Mouse (Mus musculus): Measurements from ENCODE around the gene Lypd5. TPM values are rescaled to one million over a fixed set of nuclear protein-coding genes. Genes with fewer than 3 reads are reported as not detected.

The Lypd5 gene
- not detected for total RNA-seq (2021)
- long read RNA-seq, experiment 1, result 0 reads
- long read RNA-seq, experiment 2, result 0 reads

DNA sequence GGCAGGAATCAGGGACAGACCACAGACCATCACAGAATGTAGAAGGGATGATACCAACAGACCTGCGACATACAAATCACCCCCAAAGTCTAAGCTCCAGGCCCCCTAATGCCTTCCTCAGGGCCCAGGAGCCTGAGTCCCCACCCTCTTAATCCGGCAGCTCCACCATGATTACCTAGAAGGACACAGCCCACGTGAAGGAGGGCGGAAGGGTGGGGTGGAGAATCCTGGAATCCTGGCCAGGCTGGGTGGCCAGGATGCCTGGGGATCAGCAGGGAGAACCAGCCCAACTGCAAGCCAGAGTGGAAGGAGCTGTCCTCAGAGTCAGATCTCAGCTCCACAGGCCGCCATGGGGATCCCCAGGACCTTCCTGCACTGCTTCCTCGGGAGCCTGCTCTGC, at the start of gene Lypd5:
Gene Lypd5, plus strand, starts transcription at position 301 of the 400 bp plus-strand sequence.
- DNase-seq (ENCODE audit: low spot score), result no peak

DNA sequence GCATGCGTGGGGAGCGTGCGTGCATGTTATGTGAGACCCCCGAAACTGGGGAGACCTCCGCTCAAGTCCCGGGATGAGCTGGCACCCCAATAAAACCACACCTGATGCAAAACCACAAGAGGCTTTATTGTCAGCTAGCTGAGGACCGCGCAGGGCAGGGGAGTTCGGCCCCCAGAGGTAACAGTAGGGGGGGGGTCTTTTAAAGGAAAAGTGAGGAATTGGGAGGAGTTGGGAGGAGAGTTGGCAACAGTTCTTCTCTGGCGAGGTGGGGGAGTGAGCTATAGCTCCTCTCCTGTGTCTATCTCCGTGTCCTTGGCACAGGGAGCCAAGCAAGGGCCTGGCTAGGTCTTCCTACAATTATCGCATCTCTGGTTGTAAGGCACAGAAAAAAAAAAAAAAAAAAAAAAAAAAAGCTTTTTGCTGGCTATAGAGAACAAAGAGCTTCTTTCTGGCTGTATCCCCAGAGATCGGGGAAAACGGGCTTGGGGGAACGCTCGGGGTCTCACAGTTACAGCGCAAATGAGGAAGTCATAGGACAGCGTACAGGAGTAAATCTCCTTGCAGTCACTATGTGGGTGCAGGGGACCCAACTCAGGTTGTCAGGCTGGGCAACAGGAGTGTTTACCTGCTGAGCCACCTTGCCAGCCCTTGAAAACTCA, 49.0 kb upstream of the Lypd5 start:
- DNase-seq (ENCODE audit: low spot score), result peak; percentile 14

DNA sequence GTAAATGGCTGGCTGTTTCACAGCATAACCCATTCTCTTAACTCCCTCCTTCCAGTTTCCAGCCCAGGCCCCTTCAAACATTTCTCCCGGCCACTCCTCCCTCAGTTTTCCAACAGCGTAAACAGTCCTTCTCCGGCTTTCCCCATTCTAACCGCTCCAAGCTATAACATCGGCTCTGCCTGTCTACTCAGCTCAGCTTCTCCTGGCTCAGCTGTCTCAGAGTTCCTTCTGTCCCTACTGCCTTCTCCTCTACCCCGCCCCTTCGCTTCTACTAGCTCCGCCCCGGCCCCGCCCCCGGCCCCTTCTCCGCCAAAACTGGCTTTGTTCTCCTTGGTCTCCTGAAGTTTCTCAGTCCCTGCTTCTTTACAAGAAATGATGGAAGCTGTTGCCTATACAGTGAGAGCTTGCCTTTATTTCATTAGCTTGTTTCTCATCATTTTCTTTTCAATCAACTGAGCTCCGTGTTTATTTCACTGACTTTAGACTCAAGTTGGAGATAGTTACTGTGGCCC, 48.2 kb upstream of the Lypd5 start, which contains the start of gene Zfp61:
Gene Zfp61, minus strand, starts transcription at position 462 of the 512 bp plus-strand sequence.
- peak; percentile 21 for DNase-seq (ENCODE audit: low spot score)

DNA sequence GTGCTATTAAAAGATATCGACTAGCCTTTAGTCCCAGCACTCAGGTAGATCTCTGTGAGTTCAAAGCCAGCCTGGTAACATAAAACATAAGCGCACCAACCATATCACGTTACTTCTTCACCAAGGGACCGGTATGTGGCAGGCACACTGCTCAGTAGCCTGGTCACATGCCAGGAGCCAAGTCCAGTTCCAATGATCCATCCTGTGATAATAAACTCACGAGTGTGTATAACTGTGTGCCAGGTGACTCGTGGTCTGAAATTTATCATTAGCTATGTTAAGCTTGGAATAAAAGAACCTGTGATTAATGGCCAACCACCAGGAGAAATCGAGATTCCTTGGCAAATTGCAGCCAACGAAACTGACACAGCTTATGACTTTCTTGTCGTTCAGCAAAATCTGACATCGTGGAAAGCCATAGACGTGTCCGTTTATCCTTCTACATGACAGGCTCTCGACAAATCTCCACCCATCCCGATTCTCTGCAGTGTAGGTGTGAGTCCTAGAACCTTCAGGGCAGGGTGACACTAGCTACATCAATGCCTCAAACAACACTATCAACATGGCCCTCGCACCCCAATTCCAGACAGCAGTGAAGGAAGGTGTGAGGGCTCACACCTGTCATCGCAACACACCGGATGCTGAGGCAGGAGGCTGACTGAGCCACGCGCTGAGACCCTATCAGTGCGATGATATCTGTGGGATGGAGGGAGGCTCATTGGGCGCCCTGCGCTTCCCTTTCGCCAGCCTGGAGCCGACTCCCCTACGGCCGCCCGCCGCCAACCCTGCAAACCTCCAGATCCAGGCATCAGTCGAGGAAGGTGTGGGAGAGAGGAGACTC, 33.0 kb upstream of the Lypd5 start:
- DNase-seq (ENCODE audit: low spot score), result no peak

DNA sequence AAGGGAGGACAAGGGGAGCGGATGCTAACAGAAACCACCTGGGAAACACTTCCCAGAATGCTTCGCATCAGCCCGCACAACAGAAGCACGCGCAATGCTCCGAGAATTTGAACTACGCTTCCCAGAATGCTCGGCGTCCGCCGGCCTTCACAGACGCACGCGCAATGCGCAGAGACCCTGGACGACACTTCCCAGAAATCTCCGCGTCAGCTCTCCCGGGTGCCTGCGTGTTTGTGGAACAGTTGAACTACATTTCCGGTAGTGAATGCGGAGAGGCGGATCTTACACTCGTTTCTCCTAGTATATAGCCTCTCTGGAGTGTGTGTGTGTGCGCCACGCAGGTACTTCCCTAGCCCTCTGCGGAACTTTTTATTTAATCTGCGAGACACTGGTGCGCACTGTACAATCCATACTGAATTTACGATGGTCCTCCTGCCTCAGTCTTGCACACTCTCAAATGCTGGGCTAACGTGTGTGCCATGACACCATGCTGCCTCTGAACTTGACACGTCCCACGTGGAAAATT, 32.4 kb upstream of the Lypd5 start, which contains the start of gene Zfp94:
Gene Zfp94, minus strand, starts transcription at position 100 of the 526 bp plus-strand sequence.
- peak; percentile 96 for DNase-seq (ENCODE audit: low spot score)

DNA sequence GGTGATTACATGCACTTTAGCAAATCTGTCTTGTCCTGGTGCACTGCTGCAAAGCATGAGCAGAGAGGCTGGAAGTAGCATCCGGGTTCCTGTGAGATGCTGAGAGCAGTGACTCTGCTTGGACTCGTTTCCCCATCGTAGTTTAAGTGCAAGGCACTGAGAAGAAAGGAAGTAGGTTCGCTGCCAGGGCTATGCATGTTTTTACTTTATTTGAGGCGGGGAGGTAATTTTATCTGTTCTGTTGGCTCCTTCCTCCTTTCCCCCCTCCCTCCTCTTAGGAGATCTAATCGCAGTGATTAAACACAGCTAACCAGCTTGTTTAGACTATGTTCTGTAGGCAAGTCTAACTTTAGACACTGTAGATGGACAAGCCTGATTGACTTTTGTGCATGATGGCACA, 30.1 kb upstream of the Lypd5 start:
- DNase-seq (ENCODE audit: low spot score), result no peak

DNA sequence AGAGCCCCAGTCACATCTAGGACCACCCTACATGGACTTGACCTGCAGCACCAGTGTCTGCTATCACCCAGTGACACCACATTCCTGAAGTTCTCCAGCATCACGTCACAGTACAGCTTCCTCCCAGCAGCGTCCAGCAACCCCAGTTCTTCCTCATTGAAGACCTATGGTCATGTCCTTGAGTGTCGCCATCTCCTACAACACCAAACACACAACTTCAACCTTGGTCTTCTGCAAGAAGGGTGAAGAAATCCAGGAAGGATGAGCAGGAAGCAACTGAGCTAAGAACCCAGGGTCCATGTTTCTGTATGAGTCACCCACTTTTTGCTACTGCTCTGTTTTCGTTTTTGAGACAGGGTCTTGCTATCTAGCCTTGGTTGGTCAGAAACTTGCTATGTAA, 26.4 kb upstream of the Lypd5 start:
- DNase-seq (ENCODE audit: low spot score), result no peak

DNA sequence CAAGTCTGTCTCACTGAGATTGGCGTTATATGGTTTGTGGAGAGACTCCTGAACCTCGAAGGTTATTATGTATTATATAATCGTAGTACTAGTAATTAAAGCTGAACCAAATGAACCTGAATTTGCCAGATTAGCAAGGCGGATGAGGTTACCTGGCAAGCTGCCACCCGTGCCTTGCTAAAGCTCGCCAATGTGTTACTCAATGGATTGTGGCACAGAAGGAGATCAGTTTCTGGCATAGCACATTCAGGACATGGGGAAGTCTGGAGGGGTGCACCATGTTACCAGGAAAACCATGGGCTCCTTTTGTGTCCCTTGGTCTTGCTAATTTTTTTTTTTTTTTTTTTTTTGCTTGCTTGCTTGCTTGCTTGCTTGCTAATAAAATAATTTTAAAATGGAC, 23.8 kb upstream of the Lypd5 start:
- no peak for DNase-seq (ENCODE audit: low spot score)

DNA sequence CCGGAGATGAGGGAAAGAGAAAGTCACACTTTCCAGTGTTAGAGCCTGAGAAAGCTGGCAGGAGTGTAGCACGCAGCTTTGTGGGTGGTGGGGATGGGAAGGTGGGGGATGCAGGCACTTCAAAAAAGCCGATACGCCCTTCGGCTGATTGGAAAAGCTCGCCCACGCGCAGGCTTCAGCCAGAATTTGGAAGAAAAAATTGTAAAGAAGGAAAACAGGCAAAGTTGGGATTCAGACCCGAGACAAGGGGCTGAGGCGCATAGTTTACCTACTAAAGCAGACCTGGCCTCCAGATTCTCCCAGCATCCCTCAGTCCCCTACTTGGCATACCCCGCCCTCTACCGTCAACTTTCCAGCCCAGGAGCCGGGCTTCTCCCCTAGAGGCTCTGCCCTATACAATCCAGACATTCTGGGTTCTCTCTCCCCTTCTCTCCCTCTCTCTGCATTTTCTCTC, 23.3 kb upstream of the Lypd5 start:
- no peak for DNase-seq (ENCODE audit: low spot score)

DNA sequence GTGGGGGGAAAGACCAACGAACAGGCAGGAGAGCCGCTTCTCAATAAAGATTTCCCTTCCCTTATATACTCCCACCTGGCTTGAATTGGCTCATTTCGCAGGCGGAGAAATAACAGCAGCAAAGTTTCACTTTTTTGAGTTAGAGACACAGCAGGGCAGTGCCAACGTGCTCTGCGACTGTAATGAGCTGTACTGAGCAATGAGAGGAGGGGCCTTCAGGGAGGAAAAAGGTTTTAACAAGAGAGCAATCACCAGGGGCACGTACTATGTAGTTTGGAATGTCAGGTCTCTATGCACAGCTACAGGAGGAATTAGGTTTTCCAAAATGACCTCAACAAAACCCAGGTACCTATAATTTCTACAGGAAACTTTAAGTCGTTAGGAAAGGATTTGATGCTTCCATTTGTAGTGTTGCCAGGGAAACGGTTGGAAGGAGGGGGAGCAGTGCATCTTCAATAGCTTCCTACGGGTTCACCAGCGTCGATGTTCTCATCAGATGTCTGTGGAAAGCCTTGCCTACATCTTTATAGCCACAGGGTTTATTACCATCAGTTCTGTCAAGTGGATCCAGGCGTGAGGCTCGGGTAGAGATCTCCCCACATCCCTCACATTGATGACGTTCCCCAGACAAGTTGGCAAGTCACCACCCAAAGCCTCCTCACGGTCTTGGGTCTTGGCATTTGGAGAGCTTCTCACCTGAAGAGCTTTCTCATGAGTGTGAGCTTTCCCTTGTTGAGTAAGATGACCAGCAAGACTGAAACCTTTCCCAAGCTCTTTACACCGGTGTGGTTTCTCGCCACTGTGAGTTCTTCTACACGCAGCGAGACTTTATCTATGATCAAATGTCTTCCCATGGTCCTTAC, 22.5 kb upstream of the Lypd5 start:
- no peak for DNase-seq (ENCODE audit: low spot score)

DNA sequence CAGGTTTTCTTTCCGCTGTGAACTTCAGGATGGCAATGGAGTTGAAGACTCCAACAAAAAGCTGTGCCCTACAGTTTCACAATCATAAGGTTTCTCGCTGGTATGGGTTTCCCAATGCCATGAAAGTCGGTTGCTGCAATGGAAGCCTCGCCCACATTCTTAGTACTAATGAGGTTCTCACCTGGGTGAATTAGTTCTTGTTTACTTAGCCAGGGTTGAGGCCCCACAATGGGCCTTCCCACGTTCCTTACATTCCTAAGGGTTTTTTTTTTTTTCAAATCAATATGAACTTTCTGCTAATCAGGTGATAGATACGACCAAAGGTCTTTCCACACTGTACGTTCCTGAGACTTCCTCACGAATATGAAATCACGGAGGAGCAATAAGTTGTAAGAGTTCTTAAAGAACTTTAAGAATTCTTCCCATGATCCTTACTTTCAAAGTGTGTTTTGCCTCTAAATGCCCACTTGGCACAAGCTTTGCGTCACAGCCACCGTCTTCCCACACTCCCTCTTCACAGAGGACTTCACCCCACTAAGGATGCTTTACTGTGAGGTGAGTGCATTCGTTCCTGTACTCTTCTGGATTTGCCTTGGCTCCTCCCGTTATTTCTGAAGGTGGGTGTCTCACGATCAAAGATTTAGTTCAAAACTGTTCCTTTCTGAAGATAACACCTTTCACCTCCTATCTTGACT, 21.6 kb upstream of the Lypd5 start:
- no peak for DNase-seq (ENCODE audit: low spot score)

DNA sequence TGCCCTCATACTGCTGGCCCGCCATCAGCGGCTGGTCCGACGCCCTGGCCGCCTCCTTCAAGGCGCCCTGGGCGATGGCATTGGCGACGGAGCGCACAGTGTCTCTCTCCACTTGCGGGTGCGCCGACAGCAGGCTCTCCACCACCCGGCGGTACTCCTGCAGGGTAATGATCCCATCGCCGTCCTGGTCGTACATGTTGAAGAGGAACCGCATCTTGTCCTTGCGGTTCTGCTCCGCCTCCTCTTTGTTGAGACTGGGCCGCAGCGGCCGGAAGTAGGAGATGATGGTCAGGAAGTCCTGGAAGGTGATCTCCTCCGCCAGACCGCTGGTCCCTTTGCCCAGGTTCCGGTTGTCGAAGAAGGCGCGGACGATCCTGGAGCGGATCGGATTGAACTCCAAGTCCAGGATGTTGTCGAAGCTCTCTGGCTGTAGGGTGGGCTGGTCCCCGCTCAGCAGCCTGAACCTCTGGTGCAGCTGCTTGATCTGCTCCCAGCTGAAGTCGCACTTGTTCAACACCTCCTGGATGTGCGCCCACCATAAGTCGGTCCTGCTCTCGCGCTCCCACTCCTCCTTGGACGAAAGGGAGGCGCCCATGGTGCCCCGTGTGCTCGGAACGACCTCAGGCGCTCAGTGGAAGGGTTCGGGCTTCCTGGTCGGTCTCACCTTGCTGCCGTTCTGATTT, 15.6 kb upstream of the Lypd5 start, which contains the start of gene Tescl:
Gene Tescl, minus strand, starts transcription at position 633 of the 683 bp plus-strand sequence.
- no peak for DNase-seq (ENCODE audit: low spot score)

DNA sequence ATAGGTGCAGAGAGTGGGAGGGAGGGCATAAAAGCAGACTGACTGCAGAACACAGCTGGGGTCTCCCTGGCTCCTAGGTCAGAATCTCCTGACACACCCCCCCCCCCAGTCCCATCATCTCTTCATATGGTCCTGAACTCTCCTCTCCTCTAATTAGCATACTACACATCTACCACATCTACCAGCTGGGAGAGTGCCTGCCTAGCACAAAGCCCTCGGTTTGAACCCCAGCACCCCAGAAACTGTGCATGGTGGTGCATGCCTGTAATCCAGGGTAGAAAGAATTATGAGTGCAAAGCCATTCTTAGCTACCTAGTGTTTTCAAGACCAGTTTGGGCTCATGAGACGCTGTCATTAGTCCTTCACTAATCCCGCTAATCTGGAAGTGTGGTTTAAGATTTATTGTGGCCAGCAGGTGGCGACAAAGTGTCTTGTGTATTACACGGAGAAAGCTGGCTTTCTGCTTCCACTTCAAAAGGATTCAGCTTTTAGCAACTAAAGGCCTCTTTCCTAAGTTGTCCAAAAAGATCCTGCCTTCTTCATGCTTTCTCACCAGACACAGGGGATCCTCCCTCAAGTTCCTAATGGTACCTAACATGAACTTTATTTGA, 13.2 kb upstream of the Lypd5 start:
- peak; percentile 56 for DNase-seq (ENCODE audit: low spot score)

DNA sequence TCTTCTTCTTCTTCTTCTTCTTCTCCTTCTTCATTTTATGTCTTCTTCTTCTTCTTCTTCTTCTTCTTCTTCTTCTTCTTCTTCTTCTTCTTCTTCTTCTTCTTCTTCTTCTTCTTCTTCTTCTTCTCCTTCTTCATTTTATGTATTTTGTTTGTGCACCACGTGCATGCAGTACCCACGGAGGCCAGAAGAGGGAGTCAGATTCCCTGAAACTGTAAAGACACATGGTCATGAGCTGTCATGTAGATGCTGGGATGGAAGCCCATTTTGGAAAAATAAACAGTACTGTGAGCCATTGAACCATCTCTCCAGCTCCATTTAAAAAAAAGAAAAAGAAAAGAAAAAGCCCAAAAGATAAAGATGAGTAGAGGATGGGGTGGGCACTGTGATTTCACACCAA, 10.8 kb upstream of the Lypd5 start:
- DNase-seq (ENCODE audit: low spot score), result no peak

DNA sequence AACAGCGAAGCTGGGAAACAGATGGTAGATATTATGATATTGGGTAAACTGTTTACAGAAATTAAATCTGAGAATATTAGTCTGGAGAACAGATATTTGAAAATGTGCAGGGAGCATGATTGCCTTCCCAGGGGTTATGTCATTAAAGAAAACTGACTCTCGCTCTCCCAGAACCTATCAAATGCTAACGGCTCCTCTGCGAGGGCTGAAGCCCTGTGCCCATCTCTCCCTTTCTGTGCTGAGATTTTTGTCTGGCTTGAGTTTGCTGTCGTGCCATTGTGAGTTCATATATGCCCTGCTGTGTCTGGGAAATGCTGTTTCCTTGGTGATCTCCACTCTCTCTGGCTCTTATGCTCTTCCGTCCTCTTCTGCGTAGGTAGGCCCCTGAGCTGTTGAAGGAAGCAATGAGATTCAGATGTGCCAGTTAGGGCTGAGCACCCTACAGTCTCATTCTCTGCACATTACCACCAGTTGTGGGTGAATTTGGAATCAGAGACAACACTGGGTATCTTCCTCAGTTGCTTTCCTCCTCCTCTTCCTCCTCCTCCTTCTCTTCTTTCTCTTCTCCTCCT, 5.2 kb upstream of the Lypd5 start:
- no peak for DNase-seq (ENCODE audit: low spot score)

DNA sequence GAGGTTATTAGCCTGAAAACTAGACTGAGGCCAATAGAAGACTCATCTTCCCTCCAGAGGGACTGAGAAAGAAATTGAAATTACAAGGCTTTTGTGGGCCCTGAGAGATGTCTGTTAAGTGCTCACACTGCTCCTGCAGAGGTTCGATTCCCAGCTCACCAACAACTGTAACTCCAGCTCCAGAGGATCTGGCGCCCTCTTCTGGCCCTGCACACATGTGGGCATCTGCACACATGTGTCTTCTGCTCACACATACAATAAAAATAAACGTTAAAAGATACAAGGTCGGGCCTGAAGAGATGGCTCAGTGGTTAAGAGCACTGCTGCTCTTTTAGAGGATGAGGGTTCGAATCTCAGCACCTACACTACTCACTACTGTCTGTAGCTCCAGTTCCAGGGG, 2.6 kb upstream of the Lypd5 start:
- DNase-seq (ENCODE audit: low spot score), result no peak

DNA sequence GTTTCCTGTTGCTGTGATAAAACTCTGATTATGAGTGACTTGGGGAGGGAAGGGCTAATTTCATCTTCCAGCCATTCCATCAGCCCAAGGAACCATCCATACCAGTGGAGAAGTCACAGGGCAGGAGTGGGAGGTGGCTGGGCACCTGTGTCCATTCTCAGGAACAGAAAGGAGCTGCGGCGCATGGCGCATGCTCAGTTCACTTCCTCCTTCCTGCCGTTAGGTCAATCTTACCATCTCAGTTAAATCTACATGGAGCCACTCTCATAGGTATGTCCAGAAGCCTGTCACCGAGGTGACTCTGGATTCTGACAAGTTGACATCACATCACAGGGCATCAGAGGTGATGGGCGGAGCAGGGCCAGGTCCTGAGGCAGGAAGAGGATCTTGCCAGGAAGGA, 6.7 kb downstream of the Lypd5 start:
- DNase-seq (ENCODE audit: low spot score), result no peak

DNA sequence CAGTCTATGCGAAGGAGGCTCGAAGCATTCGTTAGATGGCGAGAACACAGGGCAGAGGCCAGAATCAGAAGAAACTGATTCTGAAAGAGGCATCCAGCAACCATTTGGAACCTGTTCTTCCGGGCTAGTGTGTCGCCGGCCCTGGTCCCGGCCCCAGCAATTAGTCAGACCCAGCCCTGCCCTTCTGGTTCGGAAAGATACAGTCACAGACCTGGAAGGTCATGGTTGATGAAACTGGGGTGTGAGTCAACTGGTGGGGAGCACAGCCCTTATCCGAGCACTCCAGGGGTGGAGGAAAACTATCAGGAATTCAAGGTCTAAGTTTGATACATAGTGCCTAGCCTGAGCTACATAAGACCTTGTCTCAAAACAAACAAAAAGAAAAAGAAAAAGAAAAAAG, 7.1 kb downstream of the Lypd5 start:
- no peak for DNase-seq (ENCODE audit: low spot score)

DNA sequence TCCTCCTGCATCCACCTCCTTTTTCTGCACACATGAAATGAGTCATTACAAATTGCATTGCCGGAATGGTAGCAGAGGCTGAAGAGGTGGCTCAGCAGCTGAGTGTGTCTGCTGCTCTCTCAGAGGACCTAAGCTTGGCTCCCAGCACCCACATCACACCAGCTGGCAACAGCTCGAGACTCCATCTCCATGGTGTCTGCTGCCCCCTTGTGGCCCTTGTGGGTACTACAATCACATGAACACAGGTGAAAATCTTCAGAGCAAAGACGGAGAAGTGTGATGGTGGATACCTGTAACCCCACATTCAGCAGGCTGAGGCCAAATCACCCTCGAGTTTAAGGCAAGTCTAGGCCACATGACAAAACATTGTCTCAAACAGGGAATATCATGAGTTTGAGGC, 8.9 kb downstream of the Lypd5 start:
- DNase-seq (ENCODE audit: low spot score), result no peak

Measured in gastrocnemius, adult 18-20 months (tissue).